Mouse (Mus musculus) kidney, adult 11 months (tissue): ENCODE results near the gene Spryd4.
A peak's percentile ranks its signal among the peaks of the same experiment; 100 is the strongest.
"Not testable (repeated sequence)": the region's sequence is repeated elsewhere in the genome, so short reads cannot be mapped to it uniquely, and the experiment has no call there.

Experiments
- DNase-seq: peaks from one replicate; pipeline ENCODE4 v3.0.0; 2022

Spryd4 gene

GRCm38 (mm10) chr10:128225064-128225463, 13.5 kb upstream of the Spryd4 start:
- no peak for DNase-seq

DNA sequence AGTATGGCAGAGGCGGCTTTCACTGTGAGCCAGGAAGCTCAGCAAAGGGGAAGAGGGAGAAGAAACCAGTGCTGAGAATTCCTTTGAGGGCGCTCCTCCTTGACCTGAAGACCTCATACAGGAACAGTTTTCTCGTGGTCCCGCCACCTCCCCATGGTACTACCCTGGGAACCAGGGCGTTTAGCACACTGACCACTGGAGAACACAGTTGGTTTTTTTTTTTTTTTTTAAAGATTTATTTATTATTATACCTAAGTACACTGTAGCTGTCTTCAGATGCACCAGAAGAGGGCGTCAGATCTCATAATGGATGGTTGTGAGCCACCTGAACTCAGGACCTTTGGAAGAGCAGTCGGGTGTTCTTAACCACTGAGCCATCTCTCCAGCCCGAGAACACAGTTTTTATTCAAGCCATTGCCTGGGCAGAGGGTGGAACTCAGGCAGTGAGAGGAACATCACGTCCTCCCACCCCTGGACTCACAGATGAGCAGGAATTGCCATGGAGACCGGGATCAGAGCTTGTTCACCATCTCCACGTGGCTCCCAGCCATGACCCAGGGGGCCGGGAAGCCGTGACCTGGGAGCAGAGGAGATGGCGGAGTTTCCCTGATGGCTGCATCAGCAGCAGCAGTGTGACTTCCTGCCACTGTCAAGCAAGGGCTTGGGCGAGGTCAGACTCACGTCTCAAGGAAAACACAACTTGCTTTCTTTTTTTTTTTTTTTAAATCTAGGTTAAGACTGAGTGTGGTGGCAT, 10.1 kb upstream of the Spryd4 start:
- no peak for DNase-seq

GRCm38 (mm10) chr10:128218387-128219117, 6.9 kb upstream of the Spryd4 start:
- DNase-seq: no peak

DNA sequence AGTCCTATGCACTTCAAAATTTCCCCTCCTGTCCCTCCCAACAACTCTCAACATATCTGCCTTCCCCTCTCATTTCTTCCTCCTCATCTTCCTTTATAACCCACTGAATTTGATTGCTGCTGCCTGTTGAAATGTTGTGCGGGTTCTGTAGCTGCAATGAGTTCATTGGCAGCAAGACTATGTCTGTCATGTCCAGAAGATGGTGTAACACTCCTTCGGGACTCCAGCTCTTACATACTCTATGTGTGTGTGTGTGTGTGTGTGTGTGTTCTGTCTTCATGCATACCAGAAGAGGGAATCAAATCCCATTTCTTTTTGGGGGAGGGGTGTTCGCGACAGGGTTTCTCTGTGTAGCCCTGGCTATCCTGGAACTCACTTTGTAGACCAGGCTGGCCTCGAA, 3.4 kb upstream of the Spryd4 start:
- DNase-seq: no peak

- DNase-seq: not testable (repeated sequence)
Observed at GRCm38 (mm10) chr10:128214112-128214511, 2.5 kb upstream of the Spryd4 start.

GRCm38 (mm10) chr10:128212871-128213323, 1.3 kb upstream of the Spryd4 start:
- peak; percentile 67 for DNase-seq

DNA sequence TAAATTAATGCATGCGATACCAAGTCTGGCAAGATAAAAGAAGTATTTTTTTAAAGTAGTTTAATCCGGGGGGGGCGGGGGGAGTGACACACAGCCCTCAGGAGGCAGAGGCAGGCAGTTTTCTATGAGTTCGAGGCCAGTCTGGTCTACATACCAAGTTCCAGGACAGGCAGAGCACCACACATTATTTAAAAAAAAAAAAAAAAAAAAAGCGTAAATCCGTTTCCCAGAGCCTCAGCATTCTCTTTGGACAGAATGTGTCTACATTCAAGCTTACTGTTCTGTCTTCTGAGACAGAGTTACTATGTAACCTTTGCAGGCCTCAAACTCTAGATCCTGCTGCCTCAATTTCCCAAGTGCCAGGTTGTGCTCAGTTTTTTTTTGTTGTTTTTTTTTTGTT, 541 bp upstream of the Spryd4 start:
- no peak for DNase-seq

- no peak for DNase-seq
Observed at GRCm38 (mm10) chr10:128210954-128211353, 653 bp downstream of the Spryd4 start.

GRCm38 (mm10) chr10:128210131-128210530, 1.5 kb downstream of the Spryd4 start:
- no peak for DNase-seq

DNA sequence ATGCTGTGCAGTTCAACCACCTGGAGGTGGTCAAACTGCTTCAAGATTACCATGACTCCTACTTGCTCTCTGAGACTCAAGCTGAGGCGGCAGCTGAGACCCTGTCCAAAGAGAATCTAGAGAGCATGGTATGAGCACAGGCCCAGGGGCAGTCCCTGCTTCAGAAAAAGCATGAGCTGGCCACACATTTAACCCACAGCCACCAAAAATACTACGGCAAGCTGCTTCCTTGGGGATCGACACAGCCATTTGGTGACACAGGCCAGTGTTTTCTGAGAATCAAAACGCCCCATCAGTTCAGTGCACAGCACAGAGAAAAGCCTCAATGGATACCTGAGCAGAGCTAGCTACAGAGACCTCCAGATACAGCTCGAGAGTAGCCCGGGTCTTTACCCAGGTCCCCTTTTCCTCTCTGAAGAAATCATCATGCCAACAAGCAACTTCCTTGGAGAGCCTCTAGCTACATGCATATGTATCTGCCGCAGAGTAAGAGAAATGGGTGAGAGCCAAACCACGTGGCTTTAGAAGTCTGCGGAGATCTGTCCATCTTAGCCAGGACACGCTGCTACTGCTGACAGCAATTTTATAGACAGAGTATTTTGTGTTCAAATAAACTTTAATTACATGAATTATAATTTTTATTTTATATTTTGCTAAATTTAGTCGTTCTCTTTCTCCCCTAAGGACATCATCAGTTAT, 2.1 kb downstream of the Spryd4 start:
- DNase-seq: no peak

DNA sequence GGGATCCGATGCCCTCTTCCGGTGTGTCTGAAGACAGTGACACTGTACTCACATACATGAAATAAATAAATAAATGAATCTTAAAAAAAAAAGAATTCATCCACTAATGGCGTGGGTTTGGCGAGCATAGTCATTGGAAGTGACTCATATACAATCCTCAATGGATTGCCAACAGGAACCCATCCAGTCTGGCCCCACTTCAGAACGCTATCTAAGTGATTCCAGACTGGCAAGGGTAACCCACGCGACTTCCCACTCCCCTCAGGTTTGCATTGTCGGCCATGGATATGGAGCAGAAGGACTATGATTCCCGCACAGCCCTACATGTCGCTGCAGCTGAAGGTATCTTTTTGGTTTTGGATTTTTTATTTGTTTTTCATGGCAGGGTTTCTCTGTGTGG, 3.3 kb downstream of the Spryd4 start:
- DNase-seq: no peak

DNA sequence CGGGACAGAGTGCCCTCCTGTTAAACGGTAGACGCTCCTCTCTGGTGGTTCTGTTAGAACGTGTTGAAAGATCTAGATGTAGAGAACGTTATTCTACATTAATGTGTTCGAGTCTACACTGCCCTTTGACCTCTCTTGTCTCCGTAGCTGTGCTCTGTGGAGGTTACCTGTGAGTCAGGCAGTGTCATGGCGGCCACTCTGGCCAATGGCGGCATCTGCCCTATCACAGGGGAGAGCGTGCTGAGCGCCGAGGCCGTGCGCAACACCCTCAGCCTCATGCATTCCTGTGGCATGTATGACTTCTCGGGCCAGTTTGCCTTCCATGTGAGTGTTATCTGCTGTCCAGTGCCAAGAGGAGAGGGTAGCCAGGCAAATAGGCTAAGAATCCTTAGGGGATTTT, 6.7 kb downstream of the Spryd4 start:
- no peak for DNase-seq

GRCm38 (mm10) chr10:128201856-128202255, 9.8 kb downstream of the Spryd4 start:
- no peak for DNase-seq

DNA sequence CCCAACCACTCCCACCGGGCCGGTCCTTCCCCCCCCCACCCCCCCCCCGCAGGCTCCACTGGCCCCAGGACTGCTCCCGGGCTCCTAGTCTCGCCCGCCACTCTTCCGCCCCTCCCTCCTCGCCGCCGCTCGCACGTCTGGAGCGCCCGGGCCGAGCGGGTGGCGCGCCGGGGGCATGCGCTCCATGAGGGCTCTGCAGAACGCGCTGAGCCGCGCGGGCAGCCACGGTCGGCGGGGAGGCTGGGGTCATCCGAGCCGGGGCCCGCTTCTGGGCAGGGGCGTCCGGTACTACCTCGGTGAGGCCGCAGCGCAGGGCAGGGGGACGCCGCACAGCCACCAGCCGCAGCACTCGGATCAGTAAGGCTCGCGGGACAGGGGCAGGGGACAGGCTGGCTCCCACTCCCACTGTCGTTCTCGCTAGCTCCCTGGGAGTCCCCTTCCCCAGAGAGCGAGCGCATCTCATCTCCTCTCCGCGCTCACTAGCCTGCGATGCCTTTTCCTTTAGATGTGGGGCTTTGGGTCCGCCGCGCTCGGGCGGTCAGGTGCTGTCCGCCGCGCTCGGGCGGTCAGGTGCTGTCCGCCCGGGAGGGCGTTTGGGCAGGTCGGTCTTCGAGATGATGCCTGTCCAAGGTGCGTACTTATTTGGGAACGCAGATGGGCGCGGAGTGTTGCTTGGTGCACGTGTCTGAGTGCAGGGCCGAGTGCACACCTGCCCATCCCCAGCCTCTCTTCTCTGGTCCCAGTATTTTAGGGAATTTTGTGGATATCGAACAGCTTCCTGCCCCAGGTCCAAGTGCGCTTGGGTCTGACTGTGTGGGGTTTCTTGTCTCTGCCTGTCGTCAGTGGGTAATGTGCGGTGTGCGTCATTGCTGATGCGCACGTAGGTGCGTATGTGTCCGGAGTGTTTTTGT, 16.8 kb downstream of the Spryd4 start:
- DNase-seq: no peak

GRCm38 (mm10) chr10:128194024-128194550, 17.5 kb downstream of the Spryd4 start, which contains the start of gene Gls2:
Gene Gls2 (plus strand): TSS chr10:128194457.
- peak; percentile 94 for DNase-seq

DNA sequence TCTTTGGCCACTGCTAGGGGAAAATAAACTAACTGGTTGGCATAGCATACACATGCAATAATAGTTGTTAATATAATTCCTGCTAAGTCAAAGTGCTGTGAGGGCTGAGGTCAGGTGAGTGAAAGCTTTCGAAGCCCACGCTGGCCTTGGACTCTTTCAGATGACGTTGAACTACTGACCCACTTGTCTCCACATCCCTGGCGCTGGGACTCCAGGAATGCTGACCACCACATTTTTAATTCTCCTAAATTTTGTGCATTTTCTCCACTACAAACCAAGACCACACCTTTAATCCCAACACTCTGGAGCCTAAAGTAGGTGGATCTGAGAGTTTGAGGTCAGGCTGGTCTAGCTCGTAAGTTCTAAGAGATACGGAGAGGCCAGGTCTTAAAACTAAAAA, 18.5 kb downstream of the Spryd4 start:
- DNase-seq: no peak

GRCm38 (mm10) chr10:128192030-128192766, 19.4 kb downstream of the Spryd4 start:
- DNase-seq: not testable (repeated sequence)

GRCm38 (mm10) chr10:128191472-128191871, 20.1 kb downstream of the Spryd4 start:
- no peak for DNase-seq

GRCm38 (mm10) chr10:128188242-128188877, 23.2 kb downstream of the Spryd4 start:
- DNase-seq: peak; percentile 52

DNA sequence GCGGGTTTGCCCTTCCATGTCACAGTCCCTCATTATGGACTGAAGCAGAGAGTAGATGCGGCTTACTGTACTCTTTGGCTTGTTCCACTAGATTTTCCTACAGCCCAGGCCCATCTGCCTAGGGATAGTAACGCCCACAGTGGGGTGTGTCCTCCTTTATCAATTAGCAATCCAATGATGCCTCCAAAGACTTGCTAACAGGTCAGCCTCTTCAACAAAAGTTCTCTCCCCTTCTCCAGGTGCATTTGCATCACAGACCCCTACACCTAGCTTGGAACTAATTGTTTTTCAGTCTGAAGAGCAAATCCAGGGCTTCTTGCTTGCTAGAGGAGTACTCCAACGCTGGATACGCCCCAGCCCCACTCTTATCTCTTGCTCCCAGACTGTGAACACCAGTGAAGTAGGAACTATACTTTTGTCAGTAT, 24.4 kb downstream of the Spryd4 start:
- no peak for DNase-seq

DNA sequence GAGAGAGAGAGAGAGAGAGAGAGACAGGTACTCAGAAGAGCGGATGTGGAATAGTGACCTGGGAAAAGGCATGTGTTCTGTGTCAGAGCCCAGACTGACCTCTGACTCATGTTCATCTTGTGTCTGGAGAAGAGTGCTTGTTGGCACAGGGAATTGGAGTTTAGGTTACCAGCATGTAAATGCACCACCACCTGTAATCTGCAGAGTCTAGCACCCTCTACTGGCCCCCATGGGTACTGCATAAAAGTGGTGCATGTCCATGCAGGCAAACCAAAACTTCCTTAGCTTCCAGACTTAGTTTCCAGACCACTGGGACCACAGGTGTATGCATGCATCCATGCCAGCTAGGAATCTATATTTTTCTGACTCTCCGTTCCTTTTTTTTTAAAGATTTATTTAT, 25.6 kb downstream of the Spryd4 start:
- peak; percentile 66 for DNase-seq
